Mouse (Mus musculus) lung, postnatal 10 days (tissue): ENCODE data around the gene Kl.
A peak's percentile ranks its signal among the peaks of the same experiment; 100 is the strongest.

ENCODE experiments used
- DNase-seq: peaks from one replicate; pipeline ENCODE4 v3.0.0; 2021

Kl gene

DNA sequence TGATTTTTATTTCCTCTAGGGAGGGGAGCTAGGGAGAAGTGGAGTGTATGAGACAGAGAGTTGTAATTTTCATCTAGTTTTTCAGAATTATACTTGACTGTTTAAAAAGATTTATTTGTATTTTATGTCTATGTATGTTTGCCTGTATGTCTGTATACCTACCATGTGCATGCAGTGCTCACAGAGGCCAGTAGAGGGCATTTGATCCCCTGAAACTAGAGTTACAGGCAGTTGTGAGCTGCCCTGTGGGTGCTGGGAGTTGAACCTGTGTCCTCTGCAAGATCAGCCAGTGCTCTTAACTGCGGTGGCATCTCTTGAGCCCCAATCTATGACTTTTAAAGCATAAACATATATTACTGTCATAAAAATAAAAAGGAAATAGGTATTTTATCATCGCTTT, 15.5 kb downstream of the Kl start:
- no peak for DNase-seq

DNA sequence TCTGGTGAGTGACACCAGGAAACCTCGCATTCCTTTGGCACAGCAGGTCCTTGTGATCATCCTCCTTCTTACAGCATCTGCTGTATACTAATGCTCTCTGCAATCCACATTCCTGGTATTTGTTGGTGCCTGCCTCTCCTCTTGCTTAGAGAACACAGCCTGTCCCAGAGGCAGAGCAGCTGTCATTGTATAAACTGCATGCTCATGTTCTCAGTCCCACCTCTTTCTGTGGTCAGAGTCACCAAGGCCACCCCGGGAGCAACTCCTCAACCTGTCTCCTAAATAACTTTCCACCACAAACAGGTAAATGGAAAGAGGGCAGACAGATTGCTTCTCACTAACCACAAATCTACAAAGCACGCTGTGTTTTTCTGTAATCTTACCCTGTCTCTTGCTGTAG, 18.1 kb downstream of the Kl start:
- no peak for DNase-seq

DNA sequence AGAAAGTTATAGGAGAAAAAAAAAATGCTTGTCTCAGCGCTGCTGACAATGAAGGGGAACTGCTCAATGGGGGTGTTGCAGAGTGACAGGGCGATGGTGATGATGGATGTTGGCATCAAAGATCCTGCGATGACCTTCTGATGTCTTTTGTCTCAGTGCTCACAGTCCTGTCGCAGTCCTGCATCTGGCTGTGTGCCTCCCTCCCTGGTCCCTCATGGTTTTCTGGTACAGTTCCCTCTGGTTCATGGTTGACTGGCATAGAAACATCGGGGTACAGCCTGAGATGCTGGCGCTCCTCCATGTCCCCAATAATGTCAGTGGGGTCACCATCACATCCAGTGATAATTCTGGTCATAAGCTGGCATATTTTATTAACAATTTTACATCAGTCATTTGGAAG, 18.7 kb downstream of the Kl start:
- DNase-seq = no peak

DNA sequence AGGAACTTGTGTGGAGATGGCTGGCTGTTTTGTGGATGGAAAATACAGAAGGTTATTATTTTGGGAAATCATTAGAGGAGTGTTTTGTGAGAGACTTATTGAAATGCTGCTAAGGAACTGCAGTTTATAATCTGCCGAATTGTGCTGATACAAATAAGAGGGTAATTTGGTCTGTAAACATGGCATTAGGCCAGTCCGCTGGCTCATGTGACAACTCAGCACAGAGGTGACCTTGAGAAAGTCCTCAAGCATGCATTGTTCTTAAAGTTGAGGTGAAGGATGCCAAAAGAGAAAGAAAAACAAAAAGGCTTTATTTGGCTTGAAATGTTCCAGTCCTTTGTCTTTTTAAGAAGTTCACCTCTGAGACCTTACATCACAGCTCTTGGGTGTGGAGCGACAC, 21.8 kb downstream of the Kl start:
- no peak for DNase-seq

DNA sequence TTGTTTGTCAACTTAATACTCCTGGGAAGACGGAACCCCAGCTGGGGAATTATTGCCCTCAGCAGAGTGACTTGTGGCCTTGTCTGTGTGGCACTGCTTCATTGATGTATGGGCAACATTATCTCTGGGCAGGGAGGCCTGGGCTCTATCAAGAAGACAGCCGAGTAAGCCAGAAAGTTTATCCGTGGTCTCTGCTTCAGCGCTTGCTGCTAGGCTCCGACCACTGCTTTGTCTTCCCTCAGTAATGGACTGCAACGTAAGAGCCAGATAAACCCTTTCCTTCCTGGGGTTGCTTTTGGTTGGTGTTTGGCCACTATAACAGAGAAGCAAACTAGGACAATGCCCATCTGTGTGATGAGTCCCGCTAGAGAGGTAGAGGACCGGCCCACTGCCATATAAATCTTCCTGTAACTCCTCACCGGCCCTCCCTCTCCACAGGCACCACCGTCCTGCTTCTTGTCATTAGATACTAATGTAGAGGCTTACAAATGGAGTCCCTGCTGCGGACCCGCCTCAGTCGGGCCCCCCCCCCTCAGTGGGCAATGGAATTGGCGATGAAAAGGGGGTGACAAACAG, 25.1 kb downstream of the Kl start:
- DNase-seq = no peak

DNA sequence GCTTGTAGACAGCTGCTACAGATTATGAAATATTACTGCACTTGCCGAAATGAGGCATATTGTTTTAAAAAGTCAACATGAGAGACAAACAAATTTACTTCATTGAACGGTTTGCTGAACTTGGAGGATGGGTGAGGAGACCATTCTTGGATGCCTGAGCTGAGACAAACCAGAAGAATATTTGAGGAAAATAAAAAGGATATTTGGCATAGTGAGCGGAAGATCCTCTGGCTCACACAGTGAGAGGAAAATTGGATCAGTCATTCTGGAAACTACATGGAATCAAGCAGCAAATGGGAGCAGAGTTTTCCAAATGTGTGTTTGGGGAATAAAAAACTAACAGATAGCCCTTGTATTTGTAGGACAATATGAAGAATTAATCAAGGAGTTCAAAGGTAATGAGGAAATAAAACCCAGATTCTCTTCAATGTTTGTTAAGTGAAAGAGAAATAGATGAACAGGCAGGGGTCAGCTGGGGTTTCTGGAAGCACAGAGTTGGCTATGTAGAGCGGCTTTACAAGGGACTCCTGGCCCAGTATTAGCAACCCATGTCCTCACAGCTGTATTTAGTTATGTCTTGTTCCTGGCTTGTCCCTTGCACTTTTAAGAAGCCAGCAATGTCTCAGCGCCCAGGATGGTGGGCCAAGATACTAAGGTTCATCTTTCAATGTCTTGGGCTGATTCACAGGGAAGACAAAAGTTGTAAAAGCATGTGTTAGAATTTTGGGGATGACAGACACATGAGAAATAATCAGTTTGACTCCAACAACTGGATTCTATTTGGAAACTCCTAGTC, 27.1 kb downstream of the Kl start:
- DNase-seq = peak; percentile 25

DNA sequence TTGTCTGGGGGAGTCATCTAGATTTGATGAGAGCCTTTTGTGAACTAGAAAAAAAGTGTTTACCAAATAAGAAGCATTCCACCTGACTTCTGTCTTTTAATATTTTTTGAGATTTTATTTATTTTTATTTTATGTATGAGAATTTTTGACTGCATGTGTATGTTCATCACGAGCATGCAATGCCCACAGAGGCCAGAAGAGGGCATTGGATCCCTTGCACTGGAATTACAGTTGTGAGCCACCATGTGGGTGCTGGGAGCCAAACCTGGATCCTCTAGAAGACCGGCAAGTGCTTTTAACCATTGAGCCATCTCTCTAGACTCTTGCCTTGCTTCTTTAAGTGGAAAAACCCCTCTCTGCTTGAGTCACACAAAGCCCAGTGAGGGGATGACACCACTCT, 29.7 kb downstream of the Kl start:
- no peak for DNase-seq

DNA sequence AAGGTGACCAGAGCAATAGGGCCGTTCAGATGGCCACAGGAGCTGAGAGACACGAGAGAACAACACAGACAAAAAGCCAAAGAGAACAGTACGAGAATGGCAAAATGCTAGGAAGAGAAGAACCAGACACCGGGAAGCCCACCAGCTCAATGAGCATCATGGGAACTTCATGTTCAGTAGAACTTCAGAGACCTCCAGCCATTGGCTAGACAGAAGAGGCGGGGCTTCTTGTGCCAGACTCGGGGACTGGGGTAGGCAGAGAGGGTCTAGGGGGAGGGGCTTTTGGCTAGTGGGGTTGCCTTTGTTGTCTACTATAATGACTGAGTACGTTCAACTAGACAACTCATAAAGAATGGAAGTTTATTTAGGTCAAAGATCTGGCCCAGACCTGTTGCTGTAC, 41.7 kb downstream of the Kl start:
- DNase-seq = no peak

DNA sequence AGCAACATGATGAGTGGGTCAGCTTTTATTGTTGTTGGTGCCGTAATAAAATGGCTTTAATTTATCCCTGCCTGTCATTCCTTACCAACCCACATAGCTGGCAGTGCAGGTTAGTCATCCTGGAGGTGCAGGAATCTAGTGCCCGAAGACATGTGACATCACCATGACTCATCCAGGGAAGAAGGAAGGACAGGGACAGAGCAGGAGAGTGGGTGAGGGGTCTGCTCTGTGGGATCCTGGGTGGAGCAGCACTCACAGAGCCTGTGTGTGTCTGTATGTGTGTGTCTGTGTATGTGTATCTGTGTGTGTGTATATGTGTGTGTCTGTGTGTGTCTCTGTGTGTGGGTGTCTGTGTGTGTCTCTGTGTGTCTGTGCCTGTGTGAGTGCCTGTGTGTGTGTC, 44.2 kb downstream of the Kl start:
- no peak for DNase-seq

DNA sequence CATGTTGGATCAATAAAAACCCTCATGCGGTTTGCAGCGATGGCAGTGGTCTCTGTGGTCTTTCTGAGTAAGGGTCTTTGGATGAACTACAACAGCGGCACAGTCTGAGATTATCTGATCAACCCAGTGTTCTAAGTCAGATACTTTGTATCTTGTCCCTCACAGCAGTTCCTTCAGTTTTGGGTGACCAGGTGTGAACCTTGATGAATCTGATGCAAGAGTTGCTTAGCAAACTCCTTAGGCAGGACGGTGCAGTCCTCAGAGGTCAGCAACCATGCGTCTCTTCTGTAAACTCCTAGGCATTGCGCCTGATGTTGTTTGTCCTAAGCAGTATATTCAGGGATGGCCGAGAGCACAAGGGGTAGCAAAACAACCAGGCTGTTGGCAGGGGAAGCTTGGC, 48.7 kb downstream of the Kl start:
- no peak for DNase-seq

DNA sequence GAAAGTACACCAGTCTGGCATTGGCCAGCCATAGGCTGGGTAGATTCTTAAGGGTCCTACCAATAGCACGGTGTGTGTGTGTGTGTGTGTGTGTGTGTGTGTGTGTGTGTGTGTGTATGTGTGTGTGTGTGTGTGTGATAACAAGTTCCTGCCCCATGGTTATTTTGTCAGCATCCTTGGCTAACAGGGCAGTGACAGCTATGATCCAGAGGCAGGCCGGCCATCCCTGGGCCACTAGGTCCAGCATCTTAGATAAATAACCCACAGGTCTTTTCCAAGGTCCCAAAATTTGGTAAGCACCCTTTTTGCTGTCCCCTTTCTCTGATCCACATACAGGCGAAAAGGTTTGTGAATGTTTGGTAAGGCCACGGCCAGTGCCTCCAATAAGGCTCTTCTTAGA, 49.6 kb downstream of the Kl start:
- no peak for DNase-seq

DNA sequence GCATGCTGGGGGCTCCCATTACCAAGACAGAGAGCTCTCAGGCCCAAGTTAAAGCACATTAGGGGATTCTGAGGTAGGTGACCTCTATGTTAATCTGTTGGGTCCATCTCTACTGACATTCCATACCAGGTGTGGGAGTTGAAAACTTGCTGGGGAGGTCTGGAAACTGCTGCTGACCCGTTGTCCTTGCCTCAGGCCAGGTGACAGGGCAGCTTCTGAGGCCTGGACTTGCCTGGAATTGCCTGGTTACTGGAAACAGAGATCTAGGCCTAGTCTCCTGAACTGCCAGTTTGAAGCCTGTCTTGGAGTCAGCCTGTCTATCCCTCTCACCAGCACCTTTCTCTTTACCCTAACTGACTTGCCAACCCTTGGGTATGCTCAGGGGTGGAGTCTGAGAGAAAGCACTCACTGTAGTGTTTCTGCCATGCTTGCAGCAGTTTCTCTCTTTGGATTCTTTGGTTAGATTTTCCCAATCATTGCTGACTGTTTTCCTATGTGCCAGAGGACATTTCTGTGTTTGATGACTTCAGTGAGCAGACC, 51.9 kb downstream of the Kl start:
- DNase-seq = no peak

DNA sequence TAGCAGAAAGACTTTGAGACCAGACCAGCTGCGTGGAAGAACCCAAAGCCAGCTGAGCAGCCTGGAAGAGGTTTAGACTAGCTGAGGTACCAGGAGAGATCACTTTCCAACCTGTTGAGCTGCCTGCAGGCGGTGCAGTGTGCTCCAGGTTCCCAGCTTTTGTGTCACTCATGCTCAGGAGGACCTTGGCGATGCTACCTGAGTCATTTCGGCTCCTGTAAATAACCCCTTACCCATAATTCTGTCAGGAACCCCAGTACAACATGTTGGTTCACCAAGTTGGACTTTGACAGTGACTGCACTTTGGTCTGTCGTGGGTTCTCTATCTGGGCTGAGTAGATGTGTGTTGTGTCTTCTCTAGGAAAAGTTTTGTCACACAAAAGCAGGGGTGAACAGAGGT, 66.0 kb downstream of the Kl start:
- DNase-seq = no peak

DNA sequence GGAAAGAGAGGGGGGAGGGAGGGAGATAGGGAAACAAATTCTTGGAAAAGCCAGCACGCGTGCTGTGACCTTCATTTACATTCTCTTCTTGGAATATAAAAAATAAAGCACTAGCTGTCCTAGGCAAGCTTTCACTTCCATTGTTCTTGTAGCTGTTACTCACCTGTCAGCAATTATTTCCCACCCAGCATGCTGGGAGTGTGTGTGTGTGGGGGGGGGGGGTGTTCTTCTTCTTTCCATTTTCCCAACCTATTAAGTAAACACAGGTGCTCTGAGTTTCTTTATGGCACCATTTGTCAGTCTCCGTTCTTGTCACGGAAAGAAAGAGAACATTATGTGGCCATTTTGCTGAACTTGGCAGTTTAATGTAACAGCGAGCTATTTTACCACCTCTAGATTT, 66.6 kb downstream of the Kl start:
- DNase-seq = no peak

DNA sequence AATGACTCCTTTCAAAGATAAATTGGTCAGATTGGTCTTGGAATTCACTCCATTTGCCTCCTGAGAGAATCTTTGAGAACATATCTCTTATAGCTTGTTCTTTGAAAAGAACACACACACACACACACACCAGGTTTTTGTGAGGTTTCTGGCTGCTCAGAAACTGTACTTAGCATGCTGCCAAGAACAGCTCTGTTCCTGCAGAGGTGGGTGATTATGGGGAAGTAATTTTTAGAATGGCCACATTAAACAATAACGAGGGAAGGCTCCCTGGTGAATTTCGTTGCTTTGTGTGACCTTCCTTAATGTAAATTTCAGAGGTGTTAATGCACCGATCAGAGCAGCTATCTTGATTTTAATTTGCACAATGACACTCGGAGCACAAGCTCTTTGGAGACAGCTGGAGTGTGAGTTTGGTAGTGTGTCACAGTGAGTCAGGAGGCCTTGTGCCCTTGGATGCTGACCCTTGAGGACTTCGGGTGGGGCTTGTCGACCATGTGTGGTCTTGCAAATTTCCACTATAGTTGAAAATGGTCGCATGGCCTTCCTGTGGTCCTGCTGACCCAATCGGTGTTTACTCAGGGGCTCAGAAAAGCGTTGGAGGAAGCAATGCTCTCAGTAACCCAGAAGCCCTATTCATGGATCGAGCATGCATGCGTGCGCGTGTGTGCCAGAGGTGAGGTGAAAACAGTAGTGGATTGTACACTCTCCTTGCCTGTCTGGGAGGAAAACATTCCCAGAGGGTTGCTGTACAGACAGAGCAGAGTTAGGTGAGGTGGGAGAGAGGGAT, 67.8 kb downstream of the Kl start:
- DNase-seq = no peak

DNA sequence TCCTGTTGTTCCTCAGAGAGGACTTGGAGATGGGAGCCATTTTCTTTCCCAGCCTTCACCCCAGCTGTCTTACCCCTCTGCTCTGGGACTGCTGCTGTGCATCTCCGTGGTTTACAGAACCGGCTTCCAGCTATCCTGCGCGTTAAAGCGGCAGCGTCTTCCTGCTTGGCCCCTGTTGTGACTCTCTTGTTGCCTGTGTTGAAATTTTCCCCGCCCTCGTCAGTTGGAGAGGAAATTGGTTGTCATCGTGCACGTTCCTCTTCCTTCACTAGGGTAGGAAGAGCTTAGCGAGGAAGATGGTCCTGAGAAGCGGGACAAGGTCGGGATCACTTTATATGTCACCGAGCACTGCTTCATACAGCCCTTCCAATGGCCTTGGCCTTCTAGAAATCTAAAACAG, 68.4 kb downstream of the Kl start:
- DNase-seq = peak; percentile 24

DNA sequence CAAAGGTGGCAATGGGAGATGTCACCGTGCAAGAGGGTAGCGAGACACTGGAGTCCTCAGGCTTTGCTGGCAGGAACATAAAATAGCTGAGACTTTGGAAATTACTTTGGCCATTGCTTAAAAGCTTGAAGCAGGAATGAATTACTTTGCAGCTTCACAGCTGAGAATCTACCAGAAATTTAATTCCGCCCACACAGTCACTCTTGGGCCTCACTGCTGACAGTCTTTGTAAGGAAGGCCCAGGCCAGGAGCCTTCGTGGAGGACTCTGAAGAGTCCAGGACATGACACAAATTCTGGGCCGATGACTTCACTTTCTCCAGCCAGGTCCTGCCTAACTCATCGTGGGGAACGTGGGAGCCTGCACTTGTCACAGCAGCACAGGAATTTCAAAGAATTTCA, 69.6 kb downstream of the Kl start:
- no peak for DNase-seq

DNA sequence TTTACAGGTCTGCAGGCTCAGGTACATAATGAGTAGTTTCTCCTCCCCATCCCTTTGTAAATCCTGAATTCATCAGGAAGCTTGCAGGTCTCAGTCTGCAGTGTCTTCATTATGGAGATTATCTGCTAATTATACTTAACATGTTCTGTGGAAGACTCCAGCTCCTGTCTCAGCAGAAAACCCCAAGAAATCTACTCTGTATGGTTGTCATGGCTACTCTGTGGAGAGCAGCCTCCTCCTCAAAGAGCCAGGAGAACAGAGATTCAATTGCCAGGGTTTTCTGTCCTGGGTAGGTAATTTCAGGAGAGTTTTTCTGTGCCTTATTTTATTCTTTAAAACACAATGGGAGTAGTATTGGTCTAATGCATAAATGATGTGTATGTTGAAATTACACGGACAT, 70.5 kb downstream of the Kl start:
- no peak for DNase-seq

DNA sequence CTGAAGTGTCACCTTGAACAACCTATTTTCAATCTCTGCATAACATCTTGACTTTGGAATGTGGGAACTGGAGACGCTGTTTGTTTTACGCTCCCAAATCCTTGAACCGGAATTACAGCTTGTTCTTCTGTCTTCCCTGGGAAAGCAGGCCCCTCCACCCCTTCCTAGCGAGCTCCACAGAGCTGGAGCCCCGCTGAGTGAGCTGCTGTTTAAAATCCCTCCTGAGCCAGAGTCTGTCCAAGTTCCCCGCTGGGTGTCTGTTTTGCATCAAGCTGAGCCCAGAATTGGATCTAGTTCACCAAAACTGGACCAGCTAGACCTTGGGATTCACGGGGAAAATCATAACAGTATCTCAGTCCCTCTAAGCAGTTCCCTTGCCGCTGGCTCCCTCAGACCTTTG, 71.1 kb downstream of the Kl start:
- DNase-seq = peak; percentile 40

DNA sequence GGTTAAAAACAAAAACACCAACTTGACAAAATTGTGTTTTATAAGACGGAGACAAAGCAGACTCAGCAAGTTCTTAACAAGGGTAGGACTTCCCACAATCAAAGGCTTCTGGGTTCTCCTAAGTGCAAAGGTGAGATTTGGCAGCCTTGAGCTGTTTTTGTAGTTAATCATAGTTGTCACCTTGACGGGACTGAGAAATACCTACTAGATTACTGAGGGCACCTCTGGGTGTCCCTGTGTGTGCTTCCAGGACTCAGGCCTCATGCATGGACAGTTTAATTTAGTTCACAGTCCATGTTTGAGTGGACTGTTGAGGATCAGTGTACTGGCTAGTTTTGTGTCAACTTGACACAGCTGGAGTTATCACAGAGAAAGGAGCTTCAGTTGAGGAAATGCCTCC, 72.1 kb downstream of the Kl start:
- no peak for DNase-seq

DNA sequence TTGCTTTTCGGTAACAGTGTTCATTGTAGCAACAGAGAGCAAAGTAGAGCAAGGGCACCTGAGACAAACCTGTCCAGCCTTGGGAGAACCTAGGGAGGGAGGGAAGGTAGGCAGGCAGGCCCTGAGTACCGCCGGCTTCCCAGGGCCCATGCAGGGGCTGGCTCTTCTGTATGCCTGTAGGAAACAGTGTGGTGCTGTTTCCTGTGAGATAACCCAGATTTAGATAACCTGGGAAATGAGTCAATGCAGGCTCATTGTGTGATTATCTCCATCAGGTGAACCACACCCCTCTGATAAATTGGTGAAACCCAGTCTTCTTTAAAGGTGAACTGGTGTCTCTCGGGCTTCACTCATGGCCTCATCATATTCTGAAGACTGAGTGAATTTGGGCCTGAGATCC, 73.7 kb downstream of the Kl start:
- DNase-seq = no peak

DNA sequence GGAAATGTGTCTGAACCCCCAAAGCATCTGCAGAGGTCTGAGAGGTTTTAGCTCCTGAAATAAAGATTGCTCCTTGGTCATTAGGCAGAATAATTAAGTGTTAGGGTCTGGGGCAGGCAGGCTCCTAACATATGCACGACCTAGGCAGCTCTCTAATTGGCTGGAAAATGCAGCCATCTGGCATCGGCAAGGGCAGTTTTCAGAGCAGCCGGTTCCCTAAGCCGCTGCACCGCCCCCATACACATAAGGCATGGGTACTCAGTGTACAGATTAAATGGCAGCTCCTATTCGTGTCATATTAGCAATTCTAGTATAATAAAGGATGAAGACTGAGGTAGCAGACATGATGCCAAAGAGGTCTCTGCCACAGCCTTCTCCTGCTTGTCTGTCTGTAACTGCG, 74.8 kb downstream of the Kl start:
- DNase-seq = no peak

DNA sequence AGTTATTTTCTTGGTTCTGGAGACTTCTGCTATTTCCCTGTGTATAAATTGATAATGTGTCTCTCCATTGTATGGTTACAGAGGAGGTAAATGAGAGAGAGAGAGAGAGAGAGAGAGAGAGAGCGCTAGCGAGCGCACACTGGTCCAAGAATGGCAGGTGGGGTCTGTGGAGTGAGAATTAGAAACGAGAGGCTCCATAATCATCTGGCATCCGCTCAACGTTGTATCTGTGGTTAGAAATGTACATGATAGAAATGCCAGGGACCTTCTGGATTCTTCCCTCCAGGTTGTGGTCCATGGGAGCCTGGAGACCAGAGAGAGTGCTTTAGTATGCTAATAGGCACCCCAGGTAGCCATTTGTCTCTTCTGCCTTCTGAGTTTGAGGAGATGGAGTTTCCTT, 76.5 kb downstream of the Kl start:
- DNase-seq = no peak
